Mouse (Mus musculus): ENCODE measurements at regions not wholly inside any gene's neighbourhood (a gene's known extent, or its start where the extent isn't known, plus 50 kb on each side); places are given as distances from the start of the nearest gene placed in this dataset.

GRCm38 (mm10) chr10:119395048-119395447 lies 58.6 kb upstream of the Grip1 start:
- no peak for ATAC-seq (ENCODE audit: extremely low read depth, insufficient number of reproducible peaks, low FRiP score, poor library complexity, severe bottlenecking)

GRCm38 (mm10) chr10:119387924-119388323 lies 65.7 kb upstream of the Grip1 start:
- ATAC-seq (ENCODE audit: extremely low read depth, insufficient number of reproducible peaks, low FRiP score, poor library complexity, severe bottlenecking): no peak

- ATAC-seq (ENCODE audit: extremely low read depth, insufficient number of reproducible peaks, low FRiP score, poor library complexity, severe bottlenecking): 0 out of 2 replicates have a peak, but pooled peaks have one; percentile 23
Observed at GRCm38 (mm10) chr10:119382257-119382656, 71.4 kb upstream of the Grip1 start.

GRCm38 (mm10) chr10:119368566-119368965 lies 85.1 kb upstream of the Grip1 start:
- ATAC-seq (ENCODE audit: extremely low read depth, insufficient number of reproducible peaks, low FRiP score, poor library complexity, severe bottlenecking): no peak

GRCm38 (mm10) chr10:119363616-119364015 lies 90.0 kb upstream of the Grip1 start:
- ATAC-seq (ENCODE audit: extremely low read depth, insufficient number of reproducible peaks, low FRiP score, poor library complexity, severe bottlenecking): no peak

- ATAC-seq (ENCODE audit: extremely low read depth, insufficient number of reproducible peaks, low FRiP score, poor library complexity, severe bottlenecking): no peak
Observed at GRCm38 (mm10) chr10:119358730-119359292, 94.8 kb upstream of the Grip1 start.

GRCm38 (mm10) chr10:119342317-119343114 lies 102.7 kb upstream of the Cand1 start:
- no peak for ATAC-seq (ENCODE audit: extremely low read depth, insufficient number of reproducible peaks, low FRiP score, poor library complexity, severe bottlenecking)

- no peak for ATAC-seq (ENCODE audit: extremely low read depth, insufficient number of reproducible peaks, low FRiP score, poor library complexity, severe bottlenecking)
Observed at GRCm38 (mm10) chr10:119340323-119340722, 100.5 kb upstream of the Cand1 start.

GRCm38 (mm10) chr10:119326912-119327311 lies 87.1 kb upstream of the Cand1 start:
- no peak for ATAC-seq (ENCODE audit: extremely low read depth, insufficient number of reproducible peaks, low FRiP score, poor library complexity, severe bottlenecking)

- ATAC-seq (ENCODE audit: extremely low read depth, insufficient number of reproducible peaks, low FRiP score, poor library complexity, severe bottlenecking): no peak
Observed at GRCm38 (mm10) chr10:119319953-119320352, 80.1 kb upstream of the Cand1 start.

GRCm38 (mm10) chr10:119318416-119318815 lies 78.6 kb upstream of the Cand1 start:
- no peak for ATAC-seq (ENCODE audit: extremely low read depth, insufficient number of reproducible peaks, low FRiP score, poor library complexity, severe bottlenecking)

GRCm38 (mm10) chr10:119311578-119311977 lies 71.7 kb upstream of the Cand1 start:
- no peak for ATAC-seq (ENCODE audit: extremely low read depth, insufficient number of reproducible peaks, low FRiP score, poor library complexity, severe bottlenecking)

- ATAC-seq (ENCODE audit: extremely low read depth, insufficient number of reproducible peaks, low FRiP score, poor library complexity, severe bottlenecking): no peak
Observed at GRCm38 (mm10) chr10:119295740-119296139, 55.9 kb upstream of the Cand1 start.

GRCm38 (mm10) chr10:119294454-119295149 lies 54.7 kb upstream of the Cand1 start:
- no peak for ATAC-seq (ENCODE audit: extremely low read depth, insufficient number of reproducible peaks, low FRiP score, poor library complexity, severe bottlenecking)

GRCm38 (mm10) chr10:119293372-119293771 lies 53.5 kb upstream of the Cand1 start:
- ATAC-seq (ENCODE audit: extremely low read depth, insufficient number of reproducible peaks, low FRiP score, poor library complexity, severe bottlenecking): no peak
